19 mouse cellular contexts compared by ENCODE assay signal in genomic region chr9:78146627-78147026, GRCm38 (mm10). TPM values are rescaled to one million over a fixed set of nuclear protein-coding genes. Genes with fewer than 3 reads are reported as not detected.
DNase-seq lines count a peak whose midpoint lies in the region; ATAC-seq lines count a peak whose summit lies in the region.
"Had no signal": no experiment of that assay in that cellular context is flagged by ENCODE, and none has a peak within 500 bp of the region (broad histone marks: within the 10 kb centered on the region; RNA-seq: fewer than 3 reads in every experiment).

No protein-coding gene starts in this region.

- H3K36me3 ChIP-seq in midbrain, embryonic 14.5 days (ENCODE audit: control insufficient read depth, insufficient read depth, low read length), result peaks cover 67% of the 10 kb centered on the region

- WGBS in midbrain, embryonic 14.5 days, result 71% methylated on average over 6 of the region's 6 CpGs

- H3K4me2 ChIP-seq in midbrain, embryonic 14.5 days (ENCODE audit: low read length), result no peak overlapping the region
- H3K4me2 ChIP-seq: heart, embryonic 11.5 days; liver, embryonic 13.5 days; stomach, embryonic 15.5 days had no signal

- no peak overlapping the region; the same call in 1 of the 2 replicates for H3K27ac ChIP-seq in midbrain, embryonic 14.5 days (replicated peaks; ENCODE audit: low read depth, low read length)
- H3K27ac ChIP-seq: liver, embryonic 13.5 days; stomach, embryonic 15.5 days had no signal

- H3K27me3 ChIP-seq in midbrain, embryonic 14.5 days (ENCODE audit: control insufficient read depth, insufficient read depth, low read length), result no peaks in the 10 kb centered on the region
- H3K27me3 ChIP-seq: liver, embryonic 13.5 days; Patski; stomach, embryonic 15.5 days had no signal

- 0 out of 2 replicates have a peak, but pooled peaks cover 4% of the 10 kb centered on the region for H3K9me3 ChIP-seq in midbrain, embryonic 14.5 days (ENCODE audit: control insufficient read depth, low read length)
- H3K9me3 ChIP-seq: liver, embryonic 13.5 days; stomach, embryonic 15.5 days had no signal

- H3K9ac ChIP-seq in midbrain, embryonic 14.5 days (replicated peaks; ENCODE audit: low read length), result no peak overlapping the region
- H3K9ac ChIP-seq: liver, embryonic 13.5 days; stomach, embryonic 15.5 days had no signal

- no peak overlapping the region for H3K4me3 ChIP-seq in midbrain, embryonic 14.5 days (replicated peaks; ENCODE audit: low read depth, low read length)
- H3K4me3 ChIP-seq: liver, embryonic 13.5 days; stomach, embryonic 15.5 days had no signal

- 0 out of 2 replicates have a peak, but pooled peaks cover 3% of the 10 kb centered on the region for H3K4me1 ChIP-seq in midbrain, embryonic 14.5 days (ENCODE audit: control insufficient read depth, insufficient read depth, low read length)
- H3K4me1 ChIP-seq: liver, embryonic 13.5 days; stomach, embryonic 15.5 days had no signal

- peak; percentile 53; the same call in 1 of the 2 replicates for ATAC-seq in midbrain, embryonic 14.5 days (ENCODE audit: low FRiP score, low TSS enrichment)
- ATAC-seq: lung, postnatal 0 days; Patski had no signal

- peak; percentile 23 for DNase-seq in embryo, embryonic 10 days (ENCODE audit: low spot score)
- no peak for DNase-seq in embryo, embryonic 9.5 days (ENCODE audit: extremely low spot score)
- peak; percentile 65 for DNase-seq in layer of hippocampus, adult 9-11 months
- DNase-seq in layer of hippocampus, adult 9-10 months (ENCODE audit: low spot score), result no peak
- DNase-seq in NIH3T3 (ENCODE audit: low read depth), result peak; percentile 38
- DNase-seq in midbrain, embryonic 14.5 days, result peak; percentile 51
- DNase-seq in B cell, adult 2 months, result no peak
- DNase-seq in adrenal gland, adult 18-20 months (ENCODE audit: low spot score in 2 of 2), result no peak
- DNase-seq: cerebellum, adult 11 months; gastrocnemius, postnatal 14 days; kidney, adult 9 months; kidney, postnatal 4 days; left cerebral cortex, postnatal 4 days; liver, embryonic 13.5 days; thymus, postnatal 25 days had no signal

RNA-seq across cellular contexts. Expression of gene Gsta4, which starts 35.9 kb away (rescaled TPM):
- 11.1 and 15.5 TPM in 2 replicates for polyA plus RNA-seq in midbrain, embryonic 14.5 days (2014; fragmentation: Nextera tagmentation; extraction: Ambion mirVana)
- 10 to 100 TPM; 52.4 to 87.4 TPM for total RNA-seq in adrenal gland, adult 18-20 months (2021)

RNA-seq across cellular contexts. Expression of gene Ick, which starts 37.6 kb away (rescaled TPM):
- 41.3 and 46.2 TPM in 2 replicates for polyA plus RNA-seq in midbrain, embryonic 14.5 days (2014; fragmentation: Nextera tagmentation; extraction: Ambion mirVana)
- 10 to 100 TPM; 15.2 to 16.7 TPM for total RNA-seq in adrenal gland, adult 18-20 months (2021)

RNA-seq across cellular contexts. Expression of gene Fbxo9, which starts 37.8 kb away (rescaled TPM):
- 66.6 and 71.2 TPM in 2 replicates for polyA plus RNA-seq in midbrain, embryonic 14.5 days (2014; fragmentation: Nextera tagmentation; extraction: Ambion mirVana)
- total RNA-seq in adrenal gland, adult 18-20 months (2021), result 100 to 1,000 TPM in 1 of 2 experiments, 10 to 100 TPM in 1; 70.8 to 108 TPM

Comparison
In these comparisons a context has a peak if more than half of its experiments do, and no peak if none do; other contexts are left out.
1. DNase-seq: peak in embryo, embryonic 10 days (single experiment), layer of hippocampus, adult 9-11 months (single experiment), NIH3T3 (single experiment) and midbrain, embryonic 14.5 days (single experiment); none in embryo, embryonic 9.5 days (single experiment), layer of hippocampus, adult 9-10 months (single experiment), B cell, adult 2 months (0 of 2) and adrenal gland, adult 18-20 months (0 of 2).